Comparison of ENCODE assay signal across 8 mouse cellular contexts in the genomic region with DNA sequence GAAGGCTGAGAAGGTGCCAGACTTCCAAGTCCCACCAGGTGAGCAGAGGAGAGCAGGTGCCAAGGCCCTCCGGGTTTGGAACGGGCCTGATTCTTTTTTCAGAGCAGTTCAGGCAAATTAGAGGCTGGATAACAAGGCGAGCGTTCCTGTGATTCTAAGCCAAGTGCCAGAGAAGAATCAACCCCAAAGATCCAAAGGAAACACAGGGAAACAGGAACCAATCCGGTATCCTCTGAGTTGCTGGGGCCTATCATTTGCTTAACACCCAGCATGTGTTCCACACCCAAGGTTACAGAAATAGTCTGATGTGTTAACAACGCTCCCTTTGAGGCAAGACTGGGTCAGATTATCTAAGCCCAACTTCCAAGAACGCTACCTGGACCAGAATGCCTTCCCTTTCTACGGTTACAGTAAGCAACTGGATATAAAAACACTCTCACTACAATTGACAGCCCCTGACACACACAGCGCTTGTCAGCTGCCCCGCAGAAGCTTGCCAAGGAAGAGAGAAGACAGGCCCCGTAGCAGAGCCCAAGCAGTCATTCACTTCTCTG. TPM values are rescaled to one million over a fixed set of nuclear protein-coding genes. Genes with fewer than 3 reads are reported as not detected.
A peak's percentile ranks its signal among the peaks of the same experiment; 100 is the strongest.
DNase-seq lines count a peak whose midpoint lies in the region; ATAC-seq and TF ChIP-seq lines count a peak whose summit lies in the region.

No protein-coding gene starts in this region.

- no peaks in the 10 kb centered on the region for H3K36me3 ChIP-seq in kidney, embryonic 15.5 days
- no peaks in the 10 kb centered on the region for H3K36me3 ChIP-seq in midbrain, postnatal 0 days (ENCODE audit: insufficient read depth, low read length)

- H3K27me3 ChIP-seq in kidney, embryonic 15.5 days: no peaks in the 10 kb centered on the region
- no peaks in the 10 kb centered on the region for H3K27me3 ChIP-seq in midbrain, postnatal 0 days (ENCODE audit: insufficient read depth, low read length)

- no peak for TF ChIP-seq CTCF in midbrain, postnatal 0 days (IDR thresholded peaks at IDR 0.05)

- no peaks in the 10 kb centered on the region for H3K9me3 ChIP-seq in kidney, embryonic 15.5 days (replicated peaks)
- no peaks in the 10 kb centered on the region for H3K9me3 ChIP-seq in midbrain, postnatal 0 days (ENCODE audit: low read length)

- H3K9ac ChIP-seq in kidney, embryonic 15.5 days: peak overlapping the region; percentile 79
- peak overlapping the region; percentile 84 for H3K9ac ChIP-seq in midbrain, postnatal 0 days (replicated peaks; ENCODE audit: low read length, poor library complexity, severe bottlenecking)

- DNase-seq in layer of hippocampus, adult 9-11 months: peak; percentile 14
- DNase-seq in layer of hippocampus, adult 11-12 months (ENCODE audit: low spot score): no peak
- peak; percentile 34 for DNase-seq in midbrain, postnatal 0 days (ENCODE audit: low spot score)
- no peak for DNase-seq in yolk sac, embryonic 10.5 days (ENCODE audit: low spot score)
- DNase-seq in right cerebral cortex, postnatal 25 days: no peak

- H3K4me2 ChIP-seq in kidney, embryonic 15.5 days: peak overlapping the region; percentile 67
- peak overlapping the region; percentile 56 for H3K4me2 ChIP-seq in midbrain, postnatal 0 days (ENCODE audit: low read depth, low read length, poor library complexity, severe bottlenecking)

- peaks cover 3% of the 10 kb centered on the region; the same call in 1 of the 2 replicates for H3K4me1 ChIP-seq in brown adipose tissue, adult 24 weeks (ENCODE audit: control insufficient read depth, insufficient read depth, insufficient read length, low read length)
- peaks cover 10% of the 10 kb centered on the region for H3K4me1 ChIP-seq in kidney, embryonic 15.5 days
- H3K4me1 ChIP-seq in midbrain, postnatal 0 days (ENCODE audit: insufficient read depth, low read length): peaks cover 5% of the 10 kb centered on the region; the same call in 1 of the 2 replicates

- WGBS in kidney, embryonic 15.5 days: 22% methylated on average over 11 of the region's 11 CpGs
- WGBS in midbrain, postnatal 0 days: 26% methylated on average over 11 of the region's 11 CpGs

- peak; percentile 56; the same call in 1 of the 2 replicates for ATAC-seq in erythroid progenitor cell, adult 5-6 weeks (replicated peaks; ENCODE audit: low FRiP score, poor library complexity, severe bottlenecking)
- peak; percentile 59 for ATAC-seq in kidney, embryonic 15.5 days (replicated peaks; ENCODE audit: low FRiP score)
- ATAC-seq in midbrain, postnatal 0 days (ENCODE audit: low FRiP score): peak; percentile 32

- H3K4me3 ChIP-seq in brown adipose tissue, adult 24 weeks (ENCODE audit: insufficient read depth, low read depth, low read length): peak overlapping the region; percentile 87
- H3K4me3 ChIP-seq in kidney, embryonic 15.5 days (replicated peaks): peak overlapping the region; percentile 76
- H3K4me3 ChIP-seq in midbrain, postnatal 0 days (ENCODE audit: low read depth, low read length): peak overlapping the region; percentile 45

- peak overlapping the region; percentile 87 for H3K27ac ChIP-seq in brown adipose tissue, adult 24 weeks (replicated peaks; ENCODE audit: low read depth, low read length)
- peak overlapping the region; percentile 92 for H3K27ac ChIP-seq in kidney, embryonic 15.5 days
- H3K27ac ChIP-seq in midbrain, postnatal 0 days (ENCODE audit: low read depth, low read length): peak overlapping the region; percentile 85

RNA-seq across cellular contexts. Expression of a gene that starts 0.7 kb away (rescaled TPM):
- 57.6 and 71.6 TPM in 2 replicates for polyA plus RNA-seq in brown adipose tissue, adult 24 weeks (2012; ENCODE audit: insufficient read depth, insufficient read length, missing spikeins)
- total RNA-seq in erythroid progenitor cell, adult 5-6 weeks (2015; ENCODE audit: low replicate concordance): 2.5 and 12.2 TPM in 2 replicates
- total RNA-seq in erythroid progenitor cell, adult 5-6 weeks (2017; ENCODE audit: low replicate concordance): 1.1 and 3.3 TPM in 2 replicates
- 26.9 and 30.5 TPM in 2 replicates for polyA plus RNA-seq in kidney, embryonic 15.5 days (2015; fragmentation: Nextera tagmentation; extraction: Ambion mirVana)
- 20.7 and 20.9 TPM in 2 replicates for total RNA-seq in midbrain, postnatal 0 days (2014; rRNA removed)
- 18.8 and 19.2 TPM in 2 replicates for polyA plus RNA-seq in midbrain, postnatal 0 days (2015; fragmentation: Nextera tagmentation; extraction: Ambion mirVana)

Comparison
In these comparisons a context has a peak if more than half of its experiments do, and no peak if none do; other contexts are left out.
1. DNase-seq: peak in layer of hippocampus, adult 9-11 months (single experiment) and midbrain, postnatal 0 days (single experiment); none in layer of hippocampus, adult 11-12 months (single experiment), yolk sac, embryonic 10.5 days (single experiment) and right cerebral cortex, postnatal 25 days (single experiment).
2. Peak in every context shown above with its lines, with median percentiles within 50 percentile points of each other: H3K27ac ChIP-seq, H3K4me3 ChIP-seq and ATAC-seq.